Mouse (Mus musculus): ENCODE data around the gene Kng1. TPM values are rescaled to one million over a fixed set of nuclear protein-coding genes. Genes with fewer than 3 reads are reported as not detected.
"Not testable (repeated sequence)": the region's sequence is repeated elsewhere in the genome, so short reads cannot be mapped to it uniquely, and the experiment has no call there.

The Kng1 gene
- polyA plus RNA-seq, 1 experiment = 0.17 TPM

GRCm38 (mm10) chr16:23093321-23093953 is 35.8 kb downstream of the Kng1 start:
- Histone ChIP-seq H3K4me3 (replicated peaks) (no peak overlapping the region), H3K36me3 (replicated peaks; ENCODE audit: low read length) (no peaks in the 10 kb centered on the region), H3K27me3 (replicated peaks) (peaks cover 2% of the 10 kb centered on the region), H3K4me1 (peaks cover 32% of the 10 kb centered on the region), H3K9me3 (no peaks in the 10 kb centered on the region)
- TF ChIP-seq GATA1 (IDR thresholded peaks at IDR 0.05; ENCODE audit: borderline replicate concordance, low read length) (no peak), FLI1 (IDR thresholded peaks at IDR 0.05; ENCODE audit: low read length) (no peak)

- no peak overlapping the region for H3K4me3 ChIP-seq (replicated peaks)
- TF ChIP-seq GATA1 (IDR thresholded peaks at IDR 0.05; ENCODE audit: borderline replicate concordance, low read length) (no peak), FLI1 (IDR thresholded peaks at IDR 0.05; ENCODE audit: low read length) (no peak)
Measured at GRCm38 (mm10) chr16:23094136-23094535, 36.5 kb downstream of the Kng1 start.

GRCm38 (mm10) chr16:23095581-23095980 is 37.9 kb downstream of the Kng1 start:
- H3K27me3 ChIP-seq (replicated peaks); H3K36me3 ChIP-seq (replicated peaks; ENCODE audit: low read length); H3K9me3 ChIP-seq; H3K4me3 ChIP-seq (replicated peaks): not testable (repeated sequence)
- H3K4me1 ChIP-seq = peaks cover 45% of the 10 kb centered on the region

More at GRCm38 (mm10) chr16:23094136-23094535, 36.5 kb downstream of the Kng1 start:
- H3K36me3 ChIP-seq (replicated peaks; ENCODE audit: low read length) = no peaks in the 10 kb centered on the region
- H3K9me3 ChIP-seq = no peaks in the 10 kb centered on the region
- peaks cover 2% of the 10 kb centered on the region for H3K27me3 ChIP-seq (replicated peaks)
- peaks cover 32% of the 10 kb centered on the region for H3K4me1 ChIP-seq

DNA sequence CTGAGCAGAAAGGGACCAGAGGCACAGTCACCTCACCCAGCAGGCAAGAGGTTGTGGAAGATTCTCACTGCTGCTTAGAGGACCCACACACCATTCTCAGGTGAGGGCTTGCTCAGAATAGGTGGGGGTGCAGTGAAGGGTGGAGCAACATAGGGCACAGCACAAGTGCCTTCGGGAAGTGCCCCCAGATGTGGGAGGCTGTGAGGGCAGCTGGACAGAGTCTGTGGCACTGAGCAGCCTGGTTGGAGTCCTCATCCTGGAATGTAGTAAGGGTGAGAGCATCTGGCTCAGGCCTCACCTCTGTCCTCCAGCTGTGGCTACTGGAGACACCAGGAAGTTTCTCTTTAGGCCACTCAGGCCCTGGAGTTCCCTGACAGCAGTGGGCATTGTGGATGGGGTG is 39.2 kb downstream of the Kng1 start:
- H3K9me3 ChIP-seq; H3K27me3 ChIP-seq (replicated peaks); H3K36me3 ChIP-seq (replicated peaks; ENCODE audit: low read length); H3K4me3 ChIP-seq (replicated peaks): not testable (repeated sequence)
- peaks cover 43% of the 10 kb centered on the region for H3K4me1 ChIP-seq

DNA sequence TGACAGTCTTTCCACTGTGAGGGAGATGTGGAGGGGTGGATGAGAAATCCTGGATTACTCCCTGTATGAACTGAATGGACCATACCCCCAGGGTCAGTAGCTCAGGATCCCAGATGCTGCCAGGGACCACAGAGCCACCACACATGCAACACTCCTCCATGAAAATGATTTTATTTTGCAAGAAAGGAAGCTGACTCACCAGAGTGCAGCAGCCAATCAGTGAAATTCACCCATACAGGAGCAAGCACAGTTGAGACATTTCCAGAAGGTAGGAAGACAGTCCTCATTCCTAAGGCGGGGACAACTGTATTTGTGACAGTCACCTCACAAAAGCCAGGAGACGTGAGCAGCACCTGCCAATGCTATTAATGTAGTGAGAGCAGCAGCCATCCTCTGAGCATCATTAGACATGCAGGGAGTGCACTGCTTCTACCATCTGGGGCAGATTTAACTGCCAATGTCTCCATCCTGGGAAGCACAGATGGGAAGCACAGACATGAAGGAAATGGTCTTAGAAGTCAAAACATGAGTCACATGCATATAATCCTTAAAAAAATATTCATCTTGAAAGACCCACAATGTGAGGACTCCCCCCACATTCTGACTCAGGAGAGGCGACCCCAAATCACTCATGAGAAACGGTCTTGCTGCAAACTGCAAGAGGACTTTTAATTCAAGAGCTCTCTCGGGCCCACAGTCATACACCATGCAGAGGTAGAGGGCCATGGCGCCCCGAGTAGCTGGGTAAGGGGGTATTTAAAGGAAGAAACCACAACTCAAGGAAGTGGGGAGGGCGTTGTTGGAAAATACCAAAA is 39.8 kb downstream of the Kng1 start:
- H3K27me3 ChIP-seq (replicated peaks); H3K4me3 ChIP-seq (replicated peaks); H3K36me3 ChIP-seq (replicated peaks; ENCODE audit: low read length); H3K9me3 ChIP-seq: not testable (repeated sequence)
- H3K4me1 ChIP-seq = peaks cover 41% of the 10 kb centered on the region

GRCm38 (mm10) chr16:23098105-23098452 is 40.4 kb downstream of the Kng1 start:
- H3K36me3 ChIP-seq (replicated peaks; ENCODE audit: low read length); H3K9me3 ChIP-seq; H3K27me3 ChIP-seq (replicated peaks); H3K4me3 ChIP-seq (replicated peaks): not testable (repeated sequence)
- H3K4me1 ChIP-seq = peaks cover 44% of the 10 kb centered on the region

- TF ChIP-seq FLI1 (IDR thresholded peaks at IDR 0.05; ENCODE audit: low read length) (no peak), GATA1 (IDR thresholded peaks at IDR 0.05; ENCODE audit: borderline replicate concordance, low read length) (no peak)
- Histone ChIP-seq H3K36me3 (replicated peaks; ENCODE audit: low read length) (no peaks in the 10 kb centered on the region), H3K27me3 (replicated peaks) (no peaks in the 10 kb centered on the region), H3K4me3 (replicated peaks) (no peak overlapping the region), H3K9me3 (no peaks in the 10 kb centered on the region), H3K4me1 (peaks cover 48% of the 10 kb centered on the region)
Measured at GRCm38 (mm10) chr16:23099632-23100031, 42.0 kb downstream of the Kng1 start.

DNA sequence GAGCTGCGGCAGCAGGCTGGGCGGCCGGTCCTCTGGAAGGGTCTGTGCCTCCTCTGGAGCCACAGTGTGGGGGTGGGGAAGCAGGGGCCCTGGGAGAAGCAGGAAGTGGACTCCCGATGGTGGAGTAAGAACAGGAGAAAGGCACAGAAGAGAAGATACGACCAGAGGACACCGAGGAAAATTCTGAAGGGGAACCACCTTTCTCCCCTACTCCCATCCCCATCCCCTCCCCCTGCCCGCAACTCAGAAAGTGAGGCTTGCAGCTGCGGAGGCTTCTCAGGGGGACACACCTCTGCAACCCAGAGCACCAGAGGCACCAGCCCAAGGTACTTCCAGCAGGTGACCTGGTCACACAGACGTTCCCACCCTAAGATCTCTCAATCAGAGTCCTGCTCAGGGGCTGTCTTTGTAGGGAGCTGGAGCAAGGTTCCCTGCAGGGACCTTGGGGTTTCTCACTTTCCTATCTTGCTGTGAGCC is 42.5 kb downstream of the Kng1 start:
- H3K4me1 ChIP-seq = peaks cover 48% of the 10 kb centered on the region
- no peaks in the 10 kb centered on the region for H3K36me3 ChIP-seq (replicated peaks; ENCODE audit: low read length)
- H3K9me3 ChIP-seq = no peaks in the 10 kb centered on the region
- H3K27me3 ChIP-seq (replicated peaks) = no peaks in the 10 kb centered on the region
- no peak for TF ChIP-seq GATA1 (IDR thresholded peaks at IDR 0.05; ENCODE audit: borderline replicate concordance, low read length)
- H3K4me3 ChIP-seq (replicated peaks) = peak overlapping the region; percentile 87

- TF ChIP-seq FLI1 (IDR thresholded peaks at IDR 0.05; ENCODE audit: low read length) = no peak
- TF ChIP-seq GATA1 (IDR thresholded peaks at IDR 0.05; ENCODE audit: borderline replicate concordance, low read length) = no peak
- Histone ChIP-seq H3K4me1 (peaks cover 51% of the 10 kb centered on the region), H3K4me3 (replicated peaks) (peak overlapping the region; percentile 87), H3K27me3 (replicated peaks) (no peaks in the 10 kb centered on the region), H3K9me3 (no peaks in the 10 kb centered on the region), H3K36me3 (replicated peaks; ENCODE audit: low read length) (no peaks in the 10 kb centered on the region)
Measured at GRCm38 (mm10) chr16:23100613-23101012, 42.9 kb downstream of the Kng1 start.

DNA sequence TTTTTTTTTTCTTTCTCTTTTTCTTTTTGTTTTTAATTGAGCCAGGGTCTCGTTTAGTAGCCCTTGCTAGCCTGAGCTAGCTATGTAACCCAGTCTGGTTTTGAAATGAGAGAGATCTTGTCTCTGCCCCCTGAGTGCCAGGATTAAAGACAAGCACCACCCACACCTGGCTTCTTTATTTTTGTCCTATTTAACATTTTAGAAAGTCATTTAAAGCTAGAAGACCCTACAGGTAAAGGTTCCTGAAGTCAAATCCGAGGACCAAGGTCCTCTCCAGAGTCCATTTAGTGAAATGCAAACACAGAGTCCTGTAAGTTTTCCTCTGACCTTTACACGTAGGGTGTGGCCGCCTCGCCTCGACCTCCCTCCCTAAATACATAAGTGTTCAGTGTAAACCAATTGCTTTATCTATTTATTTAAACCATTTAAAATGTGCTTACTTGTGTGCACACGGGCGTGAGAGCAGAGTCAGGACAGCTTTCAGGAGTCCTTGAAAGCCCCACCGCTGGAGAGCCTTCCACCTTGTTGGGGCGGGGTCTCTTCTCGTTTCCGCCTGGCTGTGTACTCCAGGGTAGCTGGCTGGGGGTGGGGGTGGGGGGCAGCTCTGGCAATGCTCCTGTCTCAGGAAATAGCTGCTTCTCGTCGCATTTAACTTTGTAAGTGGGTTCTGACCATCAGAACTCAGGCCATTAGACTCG is 44.8 kb downstream of the Kng1 start:
- H3K4me1 ChIP-seq = peaks cover 55% of the 10 kb centered on the region
- no peaks in the 10 kb centered on the region for H3K27me3 ChIP-seq (replicated peaks)
- no peak for TF ChIP-seq GATA1 (IDR thresholded peaks at IDR 0.05; ENCODE audit: borderline replicate concordance, low read length)
- TF ChIP-seq FLI1 (IDR thresholded peaks at IDR 0.05; ENCODE audit: low read length) = no peak
- H3K36me3 ChIP-seq (replicated peaks; ENCODE audit: low read length) = no peaks in the 10 kb centered on the region
- peak overlapping the region; percentile 90 for H3K4me3 ChIP-seq (replicated peaks)
- no peaks in the 10 kb centered on the region for H3K9me3 ChIP-seq
